Mouse (Mus musculus) hindbrain, embryonic 15.5 days (tissue): ENCODE measurements at regions not wholly inside any gene's neighbourhood (a gene's known extent, or its start where the extent isn't known, plus 50 kb on each side); places are given as distances from the start of the nearest gene placed in this dataset.

Source experiments
- ATAC-seq: fragments of 200-750 bp; cut with Nextera tagmentation; 2 replicates; pipeline ENCODE4 v1.8.0; 2017; ENCODE audit warnings: low read depth, moderate number of reproducible peaks, moderate TSS enrichment; ENCODE audit not compliant: low FRiP score
- H3K27ac ChIP-seq: fragments of 300-500 bp; sonication (generic); replicated peaks from 2 replicates; pipeline ENCODE4 v1.5.1; 2015; ENCODE audit warnings: mild to moderate bottlenecking, inconsistent platforms
- H3K27me3 ChIP-seq: fragments of 300-500 bp; sonication (generic); 2 replicates; pipeline ENCODE4 v1.6.1; 2015; ENCODE audit warnings: control low read depth, inconsistent platforms
- H3K36me3 ChIP-seq: fragments of 300-500 bp; sonication (generic); 2 replicates; pipeline ENCODE4 v1.6.1; 2015; ENCODE audit warnings: control low read depth, inconsistent platforms
- H3K4me1 ChIP-seq: fragments of 300-500 bp; sonication (generic); replicated peaks from 2 replicates; pipeline ENCODE4 v1.6.1; 2015; ENCODE audit warnings: control low read depth, inconsistent platforms
- H3K4me2 ChIP-seq: fragments of 300-500 bp; sonication (generic); 2 replicates; pipeline ENCODE4 v1.6.1; 2015; ENCODE audit warnings: moderate library complexity, mild to moderate bottlenecking, inconsistent platforms
- H3K4me3 ChIP-seq: fragments of 300-500 bp; sonication (generic); 2 replicates; pipeline ENCODE4 v1.5.1; 2015; ENCODE audit warnings: mild to moderate bottlenecking, inconsistent platforms
- H3K9ac ChIP-seq: fragments of 300-500 bp; sonication (generic); 2 replicates; pipeline ENCODE4 v1.6.1; 2015; ENCODE audit warnings: inconsistent platforms
- H3K9me3 ChIP-seq: fragments of 300-500 bp; sonication (generic); 2 replicates; pipeline ENCODE4 v1.6.1; 2016; ENCODE audit warnings: control low read depth, inconsistent platforms
- WGBS: fragments of 180-500 bp; shearing (Covaris S2); methylation state at CpG from one replicate; pipeline ENCODE4 v1.1.7; 2015; 5-methylcytosine and 5-hydroxymethylcytosine counted together

- ATAC-seq: peak; percentile 23; the same call in 1 of the 2 replicates
- Histone ChIP-seq H3K4me3 (no peak overlapping the region), H3K36me3 (no peaks in the 10 kb centered on the region), H3K9ac (no peak overlapping the region), H3K27me3 (no peaks in the 10 kb centered on the region), H3K4me1 (no peaks in the 10 kb centered on the region), H3K27ac (no peak overlapping the region), H3K9me3 (no peaks in the 10 kb centered on the region), H3K4me2 (no peak overlapping the region)
- WGBS: 58% methylated on average over 2 of the region's 2 CpGs
Measured at GRCm38 (mm10) chr16:84039946-84040345, 475.0 kb upstream of the A730009L09Rik start.

GRCm38 (mm10) chr16:84042010-84042449, 472.9 kb upstream of the A730009L09Rik start:
- peak; percentile 95 for ATAC-seq
- no peak overlapping the region for H3K9ac ChIP-seq
- no peaks in the 10 kb centered on the region for H3K27me3 ChIP-seq

GRCm38 (mm10) chr16:84045333-84045732, 469.6 kb upstream of the A730009L09Rik start:
- no peak overlapping the region for H3K27ac ChIP-seq
- 87% methylated on average over 1 of the region's 1 CpGs for WGBS
- no peaks in the 10 kb centered on the region for H3K27me3 ChIP-seq
- H3K4me1 ChIP-seq: no peaks in the 10 kb centered on the region
- H3K36me3 ChIP-seq: no peaks in the 10 kb centered on the region
- no peak overlapping the region for H3K4me2 ChIP-seq
- no peak overlapping the region for H3K9ac ChIP-seq
- ATAC-seq: no peak
- H3K9me3 ChIP-seq: no peaks in the 10 kb centered on the region
- H3K4me3 ChIP-seq: no peak overlapping the region

More at GRCm38 (mm10) chr16:84042010-84042449, 472.9 kb upstream of the A730009L09Rik start:
- H3K9me3 ChIP-seq: no peaks in the 10 kb centered on the region
- WGBS: 66% methylated on average over 4 of the region's 4 CpGs
- H3K4me3 ChIP-seq: no peak overlapping the region
- H3K4me1 ChIP-seq: no peaks in the 10 kb centered on the region
- H3K4me2 ChIP-seq: no peak overlapping the region
- H3K36me3 ChIP-seq: no peaks in the 10 kb centered on the region
- H3K27ac ChIP-seq: no peak overlapping the region
